Mouse (Mus musculus) Patski (cell line): ENCODE measurements around the gene Olfr1359. TPM values are rescaled to one million over a fixed set of nuclear protein-coding genes. Genes with fewer than 3 reads are reported as not detected.
"Not testable (repeated sequence)": the region's sequence is repeated elsewhere in the genome, so short reads cannot be mapped to it uniquely, and the experiment has no call there.

Source experiments
- ATAC-seq: fragments of 100-300 bp; one replicate; pipeline ENCODE4 v1.8.0; 2021
- CTCF ChIA-PET: fragments of 350-600 bp; sonication (Branson Sonifier 250); formaldehyde crosslinking; loops from one replicate; lab custom pipeline; 2022; ENCODE audit warnings: inconsistent platforms; lab: Charles Lee
- POLR2A ChIA-PET: fragments of 350-600 bp; sonication (Branson Sonifier 250); formaldehyde crosslinking; loops from one replicate; lab custom pipeline; 2022; ENCODE audit warnings: antibody characterized with exemption, inconsistent platforms; lab: Charles Lee
- DNase-seq: peaks from one replicate; pipeline ENCODE4 v3.0.0-alpha.2; 2011; ENCODE audit warnings: low read depth, low spot score
- H3K27me3 ChIP-seq: fragments of 371-371 bp; one replicate; pipeline ENCODE4 v1.5.1; 2021
- CTCF ChIP-seq: fragments of 100-300 bp; IDR thresholded peaks from one replicate; pipeline ENCODE4 v1.5.1; 2021
- in situ Hi-C: fragments of 300-500 bp; cut with MboI; formaldehyde crosslinking; loops from 3 replicates; pipeline ENCODE4 v1.11.1; 2018; ENCODE audit warnings: low pct_unique_long_range_greater_than_20kb, mixed read lengths
- polyA plus RNA-seq: library from polyadenylated mRNA; unstranded; gene quantifications from one replicate; pipeline ENCODE4 v1.2.3, GENCODE M21; 2021

Olfr1359 gene
- polyA plus RNA-seq, 1 experiment from 2014 or later = not detected

- not testable (repeated sequence) for H3K27me3 ChIP-seq
- DNase-seq = peak; percentile 94
- in situ Hi-C loops = loop anchor here (10.0 kb wide), 3 partner anchors 553 to 1817 kb away; partner anchors contain the start of genes Abt1, Hist1h2af, Hist1h3g and Hist1h4h
- ChIA-PET CTCF (interaction anchor here (1.7 kb wide), 1 partner anchor 16 kb away, joined by 4 read pairs; no protein-coding TSS in a partner anchor), POLR2A (interaction anchor here (1.1 to 1.2 kb wide), 2 partner anchors 16 to 19 kb away, joined by 3 read pairs; no protein-coding TSS in a partner anchor)
- ATAC-seq = peak; percentile 23
Measured at GRCm38 (mm10) chr13:21717397-21718357, 19.8 kb downstream of the Olfr1359 start, which contains the start of gene Hist1h3h. Hist1h3h (plus strand) TSS chr13:21717659.

GRCm38 (mm10) chr13:21718381-21719080 is 20.6 kb downstream of the Olfr1359 start:
- POLR2A ChIA-PET = interaction anchor here (1.1 to 1.2 kb wide), 2 partner anchors 15 to 18 kb away, joined by 3 read pairs; no protein-coding TSS in a partner anchor
- no peak for TF ChIP-seq CTCF
- in situ Hi-C loops = loop anchor here (10.0 kb wide), 3 partner anchors 554 to 1816 kb away; partner anchors contain the start of genes Abt1, Hist1h2af, Hist1h3g and Hist1h4h
- no peaks in the 10 kb centered on the region for H3K27me3 ChIP-seq
- CTCF ChIA-PET = interaction anchor here (1.7 kb wide), 1 partner anchor 15 kb away, joined by 4 read pairs; no protein-coding TSS in a partner anchor
- ATAC-seq = no peak
- no peak for DNase-seq

- CTCF ChIA-PET = interaction anchor here (1.2 to 1.7 kb wide), 3 partner anchors 10 to 16 kb away, joined by 4 read pairs; no protein-coding TSS in a partner anchor
- peak; percentile 30 for TF ChIP-seq CTCF
- DNase-seq, H3K27me3 ChIP-seq: not testable (repeated sequence)
- POLR2A ChIA-PET = interaction anchor here (0.6 to 0.8 kb wide), 2 partner anchors 59 to 1861 kb away, joined by 3 to 4 read pairs; partner anchors contain the start of gene Hist1h1b
- peak; percentile 3 for ATAC-seq
- in situ Hi-C loops = loop anchor here (10.0 kb wide), 1 partner anchor 536 kb away; no protein-coding TSS in a partner anchor
Measured at GRCm38 (mm10) chr13:21721107-21721756, 23.3 kb downstream of the Olfr1359 start.

- POLR2A ChIA-PET, H3K27me3 ChIP-seq: not testable (repeated sequence)
- DNase-seq (peak; percentile 89), ATAC-seq (peak; percentile 94)
- in situ Hi-C loops = loop anchor here (10.0 kb wide), 1 partner anchor 537 kb away; no protein-coding TSS in a partner anchor
- CTCF ChIA-PET = interaction anchor here (1.2 to 1.7 kb wide), 3 partner anchors 11 to 16 kb away, joined by 4 read pairs; no protein-coding TSS in a partner anchor
Measured at GRCm38 (mm10) chr13:21721757-21722372, 24.0 kb downstream of the Olfr1359 start, which contains the start of gene Hist1h2bm. Hist1h2bm (plus strand) TSS chr13:21722044.

GRCm38 (mm10) chr13:21722373-21722925 is 24.5 kb downstream of the Olfr1359 start:
- in situ Hi-C loops = loop anchor here (10.0 kb wide), 1 partner anchor 538 kb away; no protein-coding TSS in a partner anchor
- no peak for TF ChIP-seq CTCF
- ChIA-PET POLR2A (no interaction called here), CTCF (interaction anchor here (0.9 kb wide), 1 partner anchor 11 kb away, joined by 3 read pairs; no protein-coding TSS in a partner anchor)
- ATAC-seq (peak; percentile 19), DNase-seq (no peak)
- no peaks in the 10 kb centered on the region for H3K27me3 ChIP-seq

- ChIA-PET CTCF (interaction anchor here (0.9 to 1.2 kb wide), 2 partner anchors 11 kb away, joined by 3 read pairs; no protein-coding TSS in a partner anchor), POLR2A (no interaction called here)
- peak; percentile 23 for TF ChIP-seq CTCF
- in situ Hi-C loops = loop anchor here (10.0 kb wide), 1 partner anchor 538 kb away; no protein-coding TSS in a partner anchor
- ATAC-seq (no peak), DNase-seq (no peak)
- H3K27me3 ChIP-seq = no peaks in the 10 kb centered on the region
Measured at GRCm38 (mm10) chr13:21722993-21723836, 25.3 kb downstream of the Olfr1359 start.

- TF ChIP-seq CTCF = no peak
- DNase-seq = no peak
- POLR2A ChIA-PET = interaction anchor here (0.6 kb wide), 1 partner anchor 16 kb away, joined by 4 read pairs; no protein-coding TSS in a partner anchor
- CTCF ChIA-PET = no interaction called here
- H3K27me3 ChIP-seq = no peaks in the 10 kb centered on the region
- ATAC-seq = no peak
- in situ Hi-C loops = loop anchor here (10.0 kb wide), 1 partner anchor 543 kb away; no protein-coding TSS in a partner anchor
Measured at GRCm38 (mm10) chr13:21727948-21728572, 30.1 kb downstream of the Olfr1359 start.
